Mouse (Mus musculus): ENCODE results near the gene Slc25a24.

Slc25a24 gene

GRCm38 (mm10) chr3:109122641-109123530 is at the start of gene Slc25a24:
Slc25a24 (plus strand) TSS chr3:109123149.
- DNase-seq (ENCODE audit: low read depth, low spot score), result no peak

- no peak for DNase-seq (ENCODE audit: low read depth, low spot score)
These were observed 42.8 kb upstream of the Slc25a24 start, which contains the start of gene Slc25a54 for GRCm38 (mm10) chr3:109080169-109080568. Slc25a54 (plus strand) TSS chr3:109080469.

GRCm38 (mm10) chr3:109084418-109084817 is 38.5 kb upstream of the Slc25a24 start:
- DNase-seq (ENCODE audit: low read depth, low spot score), result no peak

GRCm38 (mm10) chr3:109088460-109088859 is 34.5 kb upstream of the Slc25a24 start:
- no peak for DNase-seq (ENCODE audit: low read depth, low spot score)

GRCm38 (mm10) chr3:109104702-109105101 is 18.2 kb upstream of the Slc25a24 start:
- DNase-seq (ENCODE audit: low read depth, low spot score), result no peak

- no peak for DNase-seq (ENCODE audit: low read depth, low spot score)
These were observed 5.8 kb upstream of the Slc25a24 start for GRCm38 (mm10) chr3:109117136-109117535.

GRCm38 (mm10) chr3:109119562-109119961 is 3.4 kb upstream of the Slc25a24 start:
- no peak for DNase-seq (ENCODE audit: low read depth, low spot score)

- DNase-seq (ENCODE audit: low read depth, low spot score), result no peak
These were observed 3.0 kb upstream of the Slc25a24 start for GRCm38 (mm10) chr3:109119973-109120372.

GRCm38 (mm10) chr3:109123531-109123981 is 607 bp downstream of the Slc25a24 start:
- no peak for DNase-seq (ENCODE audit: low read depth, low spot score)

GRCm38 (mm10) chr3:109124091-109124490 is 1.1 kb downstream of the Slc25a24 start:
- DNase-seq (ENCODE audit: low read depth, low spot score), result no peak

GRCm38 (mm10) chr3:109125531-109125930 is 2.6 kb downstream of the Slc25a24 start:
- DNase-seq (ENCODE audit: low read depth, low spot score), result no peak

- no peak for DNase-seq (ENCODE audit: low read depth, low spot score)
These were observed 6.8 kb downstream of the Slc25a24 start for GRCm38 (mm10) chr3:109129768-109130167.

GRCm38 (mm10) chr3:109132966-109133365 is 10.0 kb downstream of the Slc25a24 start:
- no peak for DNase-seq (ENCODE audit: low read depth, low spot score)

GRCm38 (mm10) chr3:109134036-109134435 is 11.1 kb downstream of the Slc25a24 start:
- no peak for DNase-seq (ENCODE audit: low read depth, low spot score)

- DNase-seq (ENCODE audit: low read depth, low spot score), result no peak
These were observed 12.4 kb downstream of the Slc25a24 start for GRCm38 (mm10) chr3:109135352-109135751.

GRCm38 (mm10) chr3:109152561-109152960 is 29.6 kb downstream of the Slc25a24 start:
- DNase-seq (ENCODE audit: low read depth, low spot score), result no peak

GRCm38 (mm10) chr3:109153410-109153809 is 30.5 kb downstream of the Slc25a24 start:
- no peak for DNase-seq (ENCODE audit: low read depth, low spot score)

GRCm38 (mm10) chr3:109155926-109156669 is 33.1 kb downstream of the Slc25a24 start:
- DNase-seq (ENCODE audit: low read depth, low spot score), result no peak

GRCm38 (mm10) chr3:109157481-109157880 is 34.5 kb downstream of the Slc25a24 start:
- DNase-seq (ENCODE audit: low read depth, low spot score), result no peak

GRCm38 (mm10) chr3:109164088-109164487 is 41.1 kb downstream of the Slc25a24 start:
- DNase-seq (ENCODE audit: low read depth, low spot score), result no peak

GRCm38 (mm10) chr3:109164644-109165043 is 41.7 kb downstream of the Slc25a24 start:
- DNase-seq (ENCODE audit: low read depth, low spot score), result no peak

- no peak for DNase-seq (ENCODE audit: low read depth, low spot score)
These were observed 42.4 kb downstream of the Slc25a24 start for GRCm38 (mm10) chr3:109165214-109165829.
